Mouse (Mus musculus) heart, postnatal 10 days (tissue): ENCODE data around the gene Ccdc185. TPM values are rescaled to one million over a fixed set of nuclear protein-coding genes. Genes with fewer than 3 reads are reported as not detected.

ENCODE experiments used
- DNase-seq, 2 experiments: peaks; one replicate each; pipeline ENCODE4 v3.0.0; 2021
- intact Hi-C: fragments of 180-260 bp; cut with DNase I; formaldehyde crosslinking; loops from one replicate; pipeline ENCODE4 v1.15.1; 2025
- total RNA-seq, 2 experiments: library from RNA; stranded (reverse); gene quantifications; 2 replicates each; pipeline ENCODE4 v1.2.3; 2021

The Ccdc185 gene
- not detected for total RNA-seq

- DNase-seq = no peak
- intact Hi-C loops = no loop called here
These were observed at the start of gene Ccdc185 for GRCm38 (mm10) chr1:182749080-182749479. Ccdc185 (minus strand) TSS chr1:182749180.

GRCm38 (mm10) chr1:182797048-182797447 lies 48.1 kb upstream of the Ccdc185 start:
- DNase-seq = no peak
- intact Hi-C loops = loop anchor here (5.0 kb wide), 1 partner anchor 160 kb away; no protein-coding TSS in a partner anchor

DNA sequence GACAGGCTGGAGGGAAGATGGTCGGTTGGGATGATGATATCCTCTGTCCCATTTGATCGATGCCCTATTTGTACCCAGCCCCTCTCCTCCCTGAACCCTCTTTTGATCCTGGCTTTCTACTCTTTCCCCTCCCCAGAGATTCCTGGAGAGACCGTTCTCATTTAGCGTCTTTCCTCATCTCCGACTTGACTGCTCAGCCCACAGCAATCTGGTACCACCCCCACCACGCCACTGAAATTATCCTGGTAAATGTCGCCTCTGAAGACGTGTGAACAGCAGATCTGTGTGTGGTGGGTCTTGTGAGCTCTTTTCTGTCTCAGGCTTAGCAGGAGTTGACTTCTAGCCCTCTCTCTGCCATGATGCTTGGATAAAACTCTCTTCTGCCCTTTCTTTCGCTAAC lies 45.6 kb upstream of the Ccdc185 start:
- intact Hi-C loops = loop anchor here (5.0 kb wide), 2 partner anchors 132 to 163 kb away; no protein-coding TSS in a partner anchor
- DNase-seq = no peak

- DNase-seq = no peak
- intact Hi-C loops = loop anchor here (5.0 kb wide), 1 partner anchor 132 kb away; no protein-coding TSS in a partner anchor
These were observed 45.2 kb upstream of the Ccdc185 start for GRCm38 (mm10) chr1:182794221-182794620.

- DNase-seq = peak; percentile 75 to 84
- intact Hi-C loops = loop anchor here (2.0 to 5.0 kb wide), 2 partner anchors 130 to 232 kb away; no protein-coding TSS in a partner anchor
These were observed 43.6 kb upstream of the Ccdc185 start for GRCm38 (mm10) chr1:182792521-182793071.

DNA sequence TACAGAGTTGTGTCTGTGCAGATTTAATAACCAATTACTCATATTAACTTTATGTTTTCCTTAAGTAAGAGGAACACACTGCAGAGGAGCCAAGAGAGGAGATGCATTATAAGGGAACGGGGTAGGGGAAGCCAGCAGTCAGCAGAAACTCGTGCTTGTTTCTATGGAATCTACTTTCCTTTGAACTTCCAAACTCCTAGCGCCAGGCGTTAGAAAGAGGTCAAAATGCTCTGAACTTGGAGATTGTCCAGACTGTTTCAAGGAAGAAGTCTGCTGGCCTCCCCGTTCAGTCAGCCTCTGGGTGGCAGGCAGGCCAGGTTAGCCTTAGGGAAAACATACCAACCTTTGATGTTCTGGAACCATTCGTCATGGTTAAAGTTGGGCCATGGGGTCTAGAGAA lies 39.9 kb upstream of the Ccdc185 start:
- intact Hi-C loops = no loop called here
- DNase-seq = no peak

- intact Hi-C loops = no loop called here
- no peak for DNase-seq
These were observed 38.0 kb upstream of the Ccdc185 start for GRCm38 (mm10) chr1:182787030-182787429.

DNA sequence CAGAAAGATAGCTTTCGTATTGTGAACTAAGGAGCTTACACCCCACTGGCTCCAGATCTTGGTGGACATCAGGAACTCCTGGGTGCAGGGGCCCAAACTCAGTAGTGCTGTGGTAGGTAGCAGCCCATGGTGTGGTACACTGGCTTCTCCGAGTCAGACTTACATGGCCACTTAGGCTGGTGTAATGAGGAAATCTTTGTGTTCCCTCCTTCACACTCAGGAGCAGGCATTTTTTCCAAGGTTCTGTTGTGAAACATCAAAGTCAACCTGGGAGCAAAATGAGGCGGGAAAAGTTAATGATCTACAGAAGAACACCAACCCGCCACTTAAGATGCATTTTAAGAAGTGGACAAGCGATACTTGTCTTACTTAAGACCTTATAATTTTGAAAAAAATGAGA lies 36.5 kb upstream of the Ccdc185 start:
- intact Hi-C loops = no loop called here
- DNase-seq = no peak

DNA sequence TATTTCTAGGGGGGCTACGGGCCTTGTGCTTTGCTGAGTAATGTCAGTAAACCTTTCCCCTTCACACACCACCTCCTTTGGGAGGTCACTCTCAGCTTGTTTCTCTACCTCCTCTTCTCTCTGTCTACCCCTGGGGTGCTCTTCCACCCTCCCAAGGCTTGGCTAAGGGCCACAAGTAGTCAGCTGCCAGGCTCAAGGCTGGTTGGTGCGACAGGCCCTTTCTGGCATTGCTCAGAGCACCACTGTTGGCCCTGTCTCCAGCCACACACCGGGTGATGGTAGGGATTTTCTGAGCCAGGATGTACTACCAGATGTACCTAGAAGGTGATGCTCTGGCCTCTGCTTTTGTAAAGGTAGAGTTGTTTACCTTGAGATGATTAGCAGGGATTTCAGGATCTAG lies 35.8 kb upstream of the Ccdc185 start:
- intact Hi-C loops = no loop called here
- DNase-seq = no peak

DNA sequence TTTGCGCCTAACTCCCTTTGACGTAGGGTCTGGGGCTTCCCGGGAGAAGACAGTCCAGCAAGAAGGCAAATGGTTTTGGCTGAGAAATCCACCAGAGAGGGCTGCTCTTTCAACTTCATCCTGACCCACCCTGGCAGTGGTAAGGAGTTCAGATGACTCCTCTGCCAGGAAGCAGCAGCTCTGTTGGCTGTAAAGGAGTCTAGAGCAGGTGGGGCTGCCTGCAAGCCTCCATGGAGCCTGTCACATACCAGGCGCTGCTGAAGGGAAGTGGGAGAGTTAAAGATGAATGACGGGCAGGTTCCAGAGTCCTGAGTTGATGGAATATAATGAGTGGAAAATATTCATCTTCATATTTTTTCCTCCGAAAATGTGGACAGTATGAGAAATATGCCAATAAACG lies 34.8 kb upstream of the Ccdc185 start:
- no peak for DNase-seq
- intact Hi-C loops = no loop called here

DNA sequence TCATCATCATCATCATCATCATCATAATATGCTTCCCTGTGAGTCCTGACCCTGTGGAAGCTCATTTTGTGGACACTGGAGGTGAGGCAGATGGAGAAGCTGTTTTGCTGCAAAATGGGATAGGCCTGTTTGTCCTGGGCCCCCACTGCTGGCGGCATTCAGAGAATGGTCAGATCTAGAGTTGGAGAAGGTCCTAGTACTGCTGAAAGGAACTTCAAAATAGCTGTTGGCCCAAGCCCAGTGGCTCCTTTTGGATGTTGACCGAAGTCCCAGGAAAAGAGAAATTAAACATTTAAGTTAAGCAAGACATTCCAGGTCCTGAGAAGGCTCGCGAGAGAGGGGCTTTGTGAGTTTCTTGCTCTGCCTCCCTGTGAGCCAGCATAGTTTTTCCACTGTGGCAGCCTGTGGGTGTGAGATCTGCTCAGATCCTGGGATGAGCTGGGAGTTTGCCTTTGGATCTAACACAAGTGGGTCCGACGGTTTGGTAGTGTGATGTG lies 30.1 kb upstream of the Ccdc185 start:
- intact Hi-C loops = no loop called here

GRCm38 (mm10) chr1:182778225-182778624 lies 29.2 kb upstream of the Ccdc185 start:
- intact Hi-C loops = no loop called here
- DNase-seq = no peak

More for the DNA sequence above, 30.1 kb upstream of the Ccdc185 start:
- no peak for DNase-seq

DNA sequence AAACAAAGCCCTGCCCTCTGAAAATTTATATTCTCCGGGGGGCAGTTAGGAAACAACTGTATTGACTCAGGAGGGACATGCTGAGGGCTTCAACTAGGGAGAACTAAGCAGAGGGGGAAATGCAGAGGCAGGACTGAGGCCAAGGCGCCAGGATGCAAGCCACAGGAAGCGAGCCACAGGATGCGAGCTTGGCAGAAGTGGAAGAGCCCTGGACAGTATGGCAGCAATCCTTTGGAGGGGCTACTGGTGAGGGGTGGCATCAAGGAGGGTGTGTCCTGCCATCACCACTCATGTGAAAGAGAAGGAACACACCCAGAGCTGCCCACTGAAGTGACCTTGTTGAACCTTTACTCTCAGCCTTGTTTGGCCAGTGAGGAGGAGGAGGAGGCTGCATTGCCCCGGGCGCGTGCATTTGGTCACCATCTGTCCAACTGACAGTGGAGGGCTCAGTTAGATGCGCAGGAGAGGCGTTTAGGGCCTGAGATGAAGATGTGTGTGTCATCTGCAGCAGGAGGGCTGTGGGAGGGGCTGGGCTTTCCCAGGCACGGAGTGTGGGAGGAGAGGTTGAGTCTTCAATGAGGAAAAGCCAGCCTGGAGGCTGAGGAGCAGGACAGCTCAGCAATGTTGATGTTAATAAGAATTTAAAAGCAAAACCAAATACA lies 27.9 kb upstream of the Ccdc185 start:
- intact Hi-C loops = no loop called here
- no peak for DNase-seq

DNA sequence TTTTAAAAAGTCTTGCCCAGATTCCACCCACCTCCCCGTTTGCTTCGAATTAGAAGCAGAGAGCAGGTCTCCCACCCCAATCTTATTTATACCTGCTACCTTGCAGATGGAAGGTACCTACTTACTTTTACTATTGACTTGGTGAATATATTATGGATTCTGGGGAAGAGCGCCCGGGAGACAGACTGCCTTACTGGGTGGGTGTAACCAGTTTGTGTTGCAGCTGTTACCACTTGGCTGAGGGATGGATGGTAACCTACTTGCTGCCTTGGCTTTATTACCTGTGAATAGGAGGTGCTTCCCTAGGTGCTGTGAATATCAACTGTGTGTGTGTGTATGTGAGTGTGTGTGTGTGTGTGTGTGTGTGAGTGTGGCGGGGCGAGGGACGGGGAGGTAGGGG lies 26.6 kb upstream of the Ccdc185 start:
- no peak for DNase-seq
- intact Hi-C loops = no loop called here

DNA sequence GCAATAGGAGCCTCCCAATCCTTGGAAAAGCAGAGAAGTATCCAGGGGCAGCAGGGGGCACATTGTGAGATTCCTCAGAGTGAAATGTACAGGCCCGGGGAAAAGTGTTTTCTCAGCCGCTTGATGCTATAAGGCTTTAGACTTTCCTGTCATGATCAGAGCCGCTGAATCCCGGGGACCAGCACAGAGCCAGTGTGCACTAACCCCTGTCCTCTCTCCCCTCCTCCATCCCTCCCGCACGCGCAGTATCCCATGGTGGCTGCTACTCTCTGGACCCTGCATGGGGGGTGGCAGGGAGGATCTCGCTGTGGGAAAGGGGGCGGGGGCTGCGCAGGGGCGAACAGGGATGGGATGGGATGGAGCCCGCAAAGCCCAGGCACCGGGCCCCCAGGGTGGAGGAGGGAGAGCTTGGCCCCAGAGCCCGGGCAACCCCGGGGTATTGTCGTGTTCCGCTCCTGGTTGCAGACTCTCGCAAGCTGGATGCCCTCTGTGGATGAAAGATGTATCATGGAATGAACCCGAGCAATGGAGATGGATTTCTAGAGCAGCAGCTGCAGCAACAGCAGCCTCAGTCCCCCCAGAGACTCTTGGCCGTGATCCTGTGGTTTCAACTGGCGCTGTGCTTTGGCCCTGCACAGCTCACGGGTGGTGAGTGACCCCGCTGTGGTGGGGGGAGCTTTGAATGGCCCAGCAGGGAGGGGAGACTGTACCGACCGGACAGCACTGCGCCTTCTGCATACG lies 15.7 kb upstream of the Ccdc185 start:
- DNase-seq = peak; percentile 23 to 27
- intact Hi-C loops = no loop called here

DNA sequence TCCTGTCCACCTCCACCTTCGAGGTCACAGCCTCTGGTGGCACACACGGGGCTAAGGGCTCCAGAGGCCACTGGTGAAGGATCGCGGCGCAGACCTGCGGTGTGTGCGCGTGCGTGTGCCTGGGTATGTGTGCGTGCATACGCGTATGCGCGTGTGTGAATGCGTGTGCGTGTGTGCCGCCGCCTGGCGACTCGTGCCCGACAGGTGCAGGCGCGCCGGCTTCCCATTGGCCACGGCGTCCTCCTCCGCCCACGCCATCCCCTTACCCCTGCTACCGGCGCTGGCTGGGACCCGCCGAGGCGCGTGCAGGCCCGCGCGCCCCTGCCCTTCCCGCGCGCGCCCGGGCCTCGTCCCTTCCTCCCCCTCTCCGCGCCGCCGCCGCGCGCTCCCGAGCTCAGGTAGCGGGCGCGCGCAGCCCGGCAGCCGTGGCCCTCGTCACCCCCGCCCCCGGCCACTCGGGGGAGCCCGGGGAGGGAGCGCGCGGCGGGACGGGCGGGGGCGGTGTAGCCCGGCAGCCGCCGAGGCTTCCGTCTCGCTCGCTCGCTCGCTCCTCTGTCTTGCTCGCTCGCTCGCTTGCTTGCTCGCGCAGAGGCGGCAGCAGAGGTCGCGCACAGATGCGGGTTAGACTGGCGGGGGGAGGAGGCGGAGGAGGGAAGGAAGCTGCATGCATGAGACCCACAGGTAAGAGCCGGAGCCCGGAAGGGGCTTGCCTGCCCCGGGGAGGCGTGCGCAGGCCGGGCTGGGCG lies 14.9 kb upstream of the Ccdc185 start, which contains the start of gene Susd4:
Susd4 (plus strand) TSS at position 145 of the 746 bp plus-strand sequence.
- peak; percentile 45 to 48 for DNase-seq
- intact Hi-C loops = no loop called here

GRCm38 (mm10) chr1:182763191-182763715 lies 14.3 kb upstream of the Ccdc185 start:
- intact Hi-C loops = no loop called here

GRCm38 (mm10) chr1:182758783-182759182 lies 9.8 kb upstream of the Ccdc185 start:
- intact Hi-C loops = no loop called here
- DNase-seq = no peak

More at GRCm38 (mm10) chr1:182763191-182763715, 14.3 kb upstream of the Ccdc185 start:
- DNase-seq = peak in 1 of 2 experiments; percentile 4

DNA sequence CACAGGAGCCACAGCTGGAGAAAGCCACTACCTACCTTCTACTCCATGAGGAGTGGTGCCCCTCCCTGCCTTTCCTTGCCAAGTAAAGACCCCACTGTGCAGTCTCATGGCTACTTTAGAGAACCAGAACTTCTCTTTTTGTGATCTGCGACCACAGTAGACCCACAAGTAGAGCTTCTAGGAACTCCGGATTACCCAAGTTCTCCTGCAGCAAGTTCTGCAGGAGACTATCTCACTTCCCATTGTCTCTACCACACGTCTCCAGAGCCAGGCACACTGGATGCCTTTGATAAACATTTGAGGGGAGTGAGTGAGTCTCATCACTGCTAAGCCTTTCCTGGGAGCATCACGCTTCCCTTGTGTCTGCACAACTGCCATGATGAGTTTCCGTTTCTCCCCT lies 5.9 kb upstream of the Ccdc185 start:
- DNase-seq = no peak
- intact Hi-C loops = no loop called here

DNA sequence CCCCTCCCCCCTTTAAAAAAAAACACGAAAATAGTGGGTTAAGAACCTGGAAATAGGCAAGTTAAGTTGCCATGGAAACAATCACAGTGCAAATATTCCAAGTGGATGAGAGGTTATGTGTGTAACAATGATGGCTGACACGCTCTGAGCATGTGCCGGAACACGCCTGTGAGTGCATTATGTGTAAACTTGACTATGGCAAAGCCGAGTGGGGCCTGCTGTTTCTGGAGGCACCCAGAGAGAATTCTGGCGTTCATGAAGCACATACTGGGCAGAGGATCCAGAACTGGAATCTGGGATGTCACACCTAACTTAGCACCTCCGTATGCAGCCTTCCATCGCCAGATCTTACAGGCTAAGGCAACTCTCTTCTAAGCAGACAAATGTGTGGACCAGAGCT lies 4.7 kb upstream of the Ccdc185 start:
- intact Hi-C loops = no loop called here
- DNase-seq = no peak
